ENCODE assay signal across 8 mouse cellular contexts in the genomic region with DNA sequence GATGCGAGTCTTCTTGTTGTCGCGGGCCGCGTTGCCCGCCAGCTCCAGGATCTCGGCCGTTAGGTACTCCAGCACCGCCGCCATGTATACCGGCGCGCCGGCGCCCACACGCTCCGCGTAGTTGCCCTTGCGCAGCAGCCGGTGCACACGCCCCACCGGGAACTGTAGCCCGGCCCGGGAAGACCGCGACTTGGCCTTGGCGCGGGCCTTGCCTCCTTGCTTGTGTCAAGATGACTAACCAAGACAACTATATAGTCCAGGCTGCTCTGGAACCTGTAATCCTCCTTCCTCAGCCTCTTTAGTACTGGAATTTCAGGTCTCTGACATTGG. TPM values are rescaled to one million over a fixed set of nuclear protein-coding genes. Genes with fewer than 3 reads are reported as not detected.
A peak's percentile ranks its signal among the peaks of the same experiment; 100 is the strongest.
DNase-seq lines count a peak whose midpoint lies in the region; ATAC-seq and TF ChIP-seq lines count a peak whose summit lies in the region.
"Not testable (repeated sequence)": the region's sequence is repeated elsewhere in the genome, so short reads cannot be mapped to it uniquely, and the experiment has no call there.

No protein-coding gene starts in this region.

- H3K27me3 ChIP-seq in C2C12 (ENCODE audit: control insufficient read depth, insufficient read depth, insufficient read length); forebrain, embryonic 12.5 days; heart, embryonic 15.5 days; kidney, postnatal 0 days (ENCODE audit: insufficient read depth, low read length); liver, embryonic 11.5 days (replicated peaks; ENCODE audit: control insufficient read depth, insufficient read depth, low read length); midbrain, postnatal 0 days (ENCODE audit: insufficient read depth, low read length): not testable (repeated sequence)

- not testable (repeated sequence) for H3K9me3 ChIP-seq in forebrain, embryonic 12.5 days; heart, embryonic 15.5 days (replicated peaks); kidney, postnatal 0 days (replicated peaks; ENCODE audit: low read length); liver, embryonic 11.5 days (ENCODE audit: control insufficient read depth, low read length); midbrain, postnatal 0 days (ENCODE audit: low read length)

- H3K27ac ChIP-seq in forebrain, embryonic 12.5 days; heart, embryonic 15.5 days; kidney, postnatal 0 days; liver, embryonic 11.5 days (ENCODE audit: low read depth, low read length); midbrain, postnatal 0 days (ENCODE audit: low read depth, low read length): not testable (repeated sequence)

- not testable (repeated sequence) for H3ac ChIP-seq in C2C12 (ENCODE audit: control insufficient read depth, insufficient read length, low read depth)

- peak overlapping the region; percentile 23 for H3K4me3 ChIP-seq in C2C12 (ENCODE audit: insufficient read depth, poor library complexity, severe bottlenecking)
- peak overlapping the region; percentile 29 for H3K4me3 ChIP-seq in forebrain, embryonic 12.5 days (replicated peaks)
- H3K4me3 ChIP-seq in heart, embryonic 15.5 days = peak overlapping the region; percentile 45
- 0 out of 2 replicates have a peak overlapping the region, but pooled peaks have one; percentile 18 for H3K4me3 ChIP-seq in kidney, postnatal 0 days (replicated peaks; ENCODE audit: low read depth, low read length)
- peak overlapping the region; percentile 8; the same call in 1 of the 2 replicates for H3K4me3 ChIP-seq in liver, embryonic 11.5 days (ENCODE audit: low read depth, low read length)
- peak overlapping the region; percentile 28; the same call in 1 of the 2 replicates for H3K4me3 ChIP-seq in midbrain, postnatal 0 days (ENCODE audit: low read depth, low read length)

- DNase-seq in c-Kit-positive CD71-positive TER-119-negative erythroid progenitor cells, embryonic 14.5 days (ENCODE audit: low read depth) = peak; percentile 34
- DNase-seq in kidney, postnatal 0 days (ENCODE audit: low spot score); liver, embryonic 11.5 days (ENCODE audit: low spot score): not testable (repeated sequence)
- DNase-seq in midbrain, postnatal 0 days (ENCODE audit: low spot score) = peak; percentile 14
- DNase-seq in spleen, postnatal 14 days (ENCODE audit: low spot score in 2 of 2) = peak; percentile 48 to 60

- peak; percentile 49; the same call in 1 of the 2 replicates for ATAC-seq in forebrain, embryonic 12.5 days (ENCODE audit: low FRiP score)
- ATAC-seq in heart, embryonic 15.5 days (replicated peaks; ENCODE audit: insufficient number of reproducible peaks, insufficient read depth, low FRiP score, low read depth); kidney, postnatal 0 days (replicated peaks; ENCODE audit: low FRiP score, low read depth): not testable (repeated sequence)
- ATAC-seq in liver, embryonic 11.5 days (replicated peaks; ENCODE audit: low FRiP score) = peak; percentile 68
- ATAC-seq in midbrain, postnatal 0 days (ENCODE audit: low FRiP score) = peak; percentile 50; the same call in 1 of the 2 replicates

- not testable (repeated sequence) for H3K36me3 ChIP-seq in C2C12 (ENCODE audit: control insufficient read depth, insufficient read depth); forebrain, embryonic 12.5 days (replicated peaks); heart, embryonic 15.5 days; kidney, postnatal 0 days (ENCODE audit: insufficient read depth, low read length); liver, embryonic 11.5 days (ENCODE audit: control insufficient read depth, insufficient read depth, low read length); midbrain, postnatal 0 days (ENCODE audit: insufficient read depth, low read length)

- not testable (repeated sequence) for H3K79me3 ChIP-seq in C2C12 (ENCODE audit: low read depth)

- TF ChIP-seq CTCF in C2C12 (IDR thresholded peaks at IDR 0.05; ENCODE audit: control insufficient read depth, insufficient read depth, insufficient read length); kidney, postnatal 0 days (IDR thresholded peaks at IDR 0.05; ENCODE audit: low read depth): not testable (repeated sequence)
- TF ChIP-seq CTCF in midbrain, postnatal 0 days (IDR thresholded peaks at IDR 0.05) = peak; percentile 23

- WGBS in forebrain, embryonic 12.5 days = 19% methylated on average over 28 of the region's 28 CpGs
- WGBS in heart, embryonic 15.5 days = 9% methylated on average over 28 of the region's 28 CpGs
- WGBS in kidney, postnatal 0 days = 15% methylated on average over 11 of the region's 28 CpGs
- whole genome bisulfite sequencing in liver, embryonic 11.5 days = 13% methylated on average over 28 of the region's 28 CpGs
- 4% methylated on average over 25 of the region's 28 CpGs for WGBS in midbrain, postnatal 0 days

- peak overlapping the region; percentile 52 for H3K4me2 ChIP-seq in forebrain, embryonic 12.5 days
- H3K4me2 ChIP-seq in heart, embryonic 15.5 days = peak overlapping the region; percentile 71
- peak overlapping the region; percentile 52 for H3K4me2 ChIP-seq in kidney, postnatal 0 days (ENCODE audit: low read length)
- peak overlapping the region; percentile 60 for H3K4me2 ChIP-seq in liver, embryonic 11.5 days
- peak overlapping the region; percentile 44 for H3K4me2 ChIP-seq in midbrain, postnatal 0 days (ENCODE audit: low read depth, low read length, poor library complexity, severe bottlenecking)

- H3K4me1 ChIP-seq in forebrain, embryonic 12.5 days; heart, embryonic 15.5 days (replicated peaks); kidney, postnatal 0 days (replicated peaks; ENCODE audit: insufficient read depth, low read length); liver, embryonic 11.5 days (replicated peaks; ENCODE audit: control insufficient read depth, insufficient read depth, low read length); midbrain, postnatal 0 days (ENCODE audit: insufficient read depth, low read length): not testable (repeated sequence)

- not testable (repeated sequence) for H3K9ac ChIP-seq in forebrain, embryonic 12.5 days; kidney, postnatal 0 days (ENCODE audit: low read depth, low read length); liver, embryonic 11.5 days (ENCODE audit: low read depth, low read length); midbrain, postnatal 0 days (replicated peaks; ENCODE audit: low read length, poor library complexity, severe bottlenecking)
- H3K9ac ChIP-seq in heart, embryonic 15.5 days = peak overlapping the region; percentile 43; the same call in 1 of the 2 replicates

- H3K79me2 ChIP-seq in C2C12 (ENCODE audit: control insufficient read depth, insufficient read depth) = not testable (repeated sequence)

RNA-seq across cellular contexts. Expression of a gene that starts 32.0 kb away (rescaled TPM):
- 0.05 TPM for polyA plus RNA-seq in C2C12 (2012; fragmentation: generic; extraction: Trizol)
- polyA plus RNA-seq in forebrain, embryonic 12.5 days (2016; fragmentation: Nextera tagmentation; extraction: Ambion mirVana) = 0.52 and 0.76 TPM in 2 replicates
- 1.7 and 2.2 TPM in 2 replicates for polyA plus RNA-seq in heart, embryonic 15.5 days (2015; fragmentation: Nextera tagmentation; extraction: Ambion mirVana)
- polyA plus RNA-seq in kidney, postnatal 0 days (2015; fragmentation: Nextera tagmentation; extraction: Ambion mirVana) = 2.3 and 2.5 TPM in 2 replicates
- polyA plus RNA-seq in liver, embryonic 11.5 days (2014; fragmentation: Nextera tagmentation; extraction: Ambion mirVana) = 0.27 and 0.43 TPM in 2 replicates
- total RNA-seq in midbrain, postnatal 0 days (2014; rRNA removed) = 3.4 and 6.7 TPM in 2 replicates
- 8.3 and 9.3 TPM in 2 replicates for polyA plus RNA-seq in midbrain, postnatal 0 days (2015; fragmentation: Nextera tagmentation; extraction: Ambion mirVana)
